Mouse (Mus musculus) limb, embryonic 14.5 days (tissue): ENCODE measurements at regions not wholly inside any gene's neighbourhood (a gene's known extent, or its start where the extent isn't known, plus 50 kb on each side); places are given as distances from the start of the nearest gene placed in this dataset.

Source experiments
- ATAC-seq: fragments of 200-750 bp; cut with Nextera tagmentation; 2 replicates; pipeline ENCODE4 v1.8.0; 2017; ENCODE audit warnings: low read depth, moderate number of reproducible peaks, moderate TSS enrichment; ENCODE audit not compliant: low FRiP score
- DNase-seq: peaks from one replicate; pipeline ENCODE4 v3.0.0-alpha.2; 2015; ENCODE audit warnings: low spot score
- H3K27ac ChIP-seq: fragments of 300-500 bp; sonication (generic); replicated peaks from 2 replicates; pipeline ENCODE4 v1.5.1; 2014; ENCODE audit warnings: low read depth, mild to moderate bottlenecking, low read length, moderate library complexity, mixed read lengths
- H3K27me3 ChIP-seq: fragments of 300-500 bp; sonication (generic); 2 replicates; pipeline ENCODE4 v1.6.1; 2014; ENCODE audit warnings: low read length, mixed read lengths; ENCODE audit not compliant: control insufficient read depth, insufficient read depth
- H3K36me3 ChIP-seq: fragments of 300-500 bp; sonication (generic); 2 replicates; pipeline ENCODE4 v1.6.1; 2014; ENCODE audit warnings: mild to moderate bottlenecking, low read length, moderate library complexity, mixed read lengths; ENCODE audit not compliant: control insufficient read depth, insufficient read depth
- H3K4me1 ChIP-seq: fragments of 300-500 bp; sonication (generic); 2 replicates; pipeline ENCODE4 v1.6.1; 2014; ENCODE audit warnings: antibody characterized with exemption, low read length, mixed read lengths; ENCODE audit not compliant: control insufficient read depth, insufficient read depth
- H3K4me2 ChIP-seq: fragments of 300-500 bp; sonication (generic); replicated peaks from 2 replicates; pipeline ENCODE4 v1.6.1; 2014; ENCODE audit warnings: low read depth, mild to moderate bottlenecking, low read length, moderate library complexity; ENCODE audit not compliant: severe bottlenecking
- H3K4me3 ChIP-seq: fragments of 300-500 bp; sonication (generic); replicated peaks from 2 replicates; pipeline ENCODE4 v1.5.1; 2014; ENCODE audit warnings: low read length
- H3K9ac ChIP-seq: fragments of 300-500 bp; sonication (generic); 2 replicates; pipeline ENCODE4 v1.6.1; 2014; ENCODE audit warnings: mild to moderate bottlenecking, low read depth, low read length, moderate library complexity; ENCODE audit not compliant: severe bottlenecking
- H3K9me3 ChIP-seq: fragments of 300-500 bp; sonication (generic); 2 replicates; pipeline ENCODE4 v1.6.1; 2016; ENCODE audit warnings: low read length; ENCODE audit not compliant: control insufficient read depth
- POLR2A ChIP-seq: fragments of 200-500 bp; IDR thresholded peaks from 2 replicates; pipeline ENCODE4 v1.8.0; 2012; ENCODE audit warnings: inconsistent platforms, mild to moderate bottlenecking, moderate library complexity, borderline replicate concordance; ENCODE audit not compliant: insufficient read depth, insufficient read length; ENCODE audit errors: extremely low read depth
- WGBS: fragments of 180-500 bp; shearing (Covaris S2); extraction: QIAGEN DNeasy Blood & Tissue Kit; methylation state at CpG from one replicate; pipeline ENCODE4 v1.1.7; 2014; 5-methylcytosine and 5-hydroxymethylcytosine counted together

GRCm38 (mm10) chr1:30362072-30362769, 511.5 kb downstream of the Phf3 start:
- no peak for ATAC-seq
- H3K27me3 ChIP-seq, result no peaks in the 10 kb centered on the region
- H3K4me3 ChIP-seq, result no peak overlapping the region
- H3K36me3 ChIP-seq, result no peaks in the 10 kb centered on the region
- no peaks in the 10 kb centered on the region for H3K9me3 ChIP-seq
- H3K4me1 ChIP-seq, result no peaks in the 10 kb centered on the region
- WGBS, result 82% methylated on average over 7 of the region's 7 CpGs
- no peak overlapping the region for H3K27ac ChIP-seq
- no peak overlapping the region for H3K9ac ChIP-seq
- TF ChIP-seq POLR2A, result no peak
- no peak overlapping the region for H3K4me2 ChIP-seq
- DNase-seq, result no peak

- Histone ChIP-seq H3K36me3 (no peaks in the 10 kb centered on the region), H3K9me3 (no peaks in the 10 kb centered on the region), H3K4me2 (no peak overlapping the region), H3K27me3 (no peaks in the 10 kb centered on the region), H3K4me3 (no peak overlapping the region), H3K4me1 (no peaks in the 10 kb centered on the region), H3K27ac (no peak overlapping the region), H3K9ac (no peak overlapping the region)
- no peak for DNase-seq
- no peak for ATAC-seq
- TF ChIP-seq POLR2A, result no peak
- 68% methylated on average over 6 of the region's 6 CpGs for WGBS
Measured at GRCm38 (mm10) chr1:30320657-30321262, 553.0 kb downstream of the Phf3 start.

- DNase-seq (no peak), ATAC-seq (no peak)
- Histone ChIP-seq H3K36me3 (no peaks in the 10 kb centered on the region), H3K4me3 (no peak overlapping the region), H3K4me1 (no peaks in the 10 kb centered on the region), H3K9ac (no peak overlapping the region), H3K4me2 (no peak overlapping the region), H3K27me3 (no peaks in the 10 kb centered on the region), H3K27ac (no peak overlapping the region), H3K9me3 (no peaks in the 10 kb centered on the region)
- WGBS, result 87% methylated on average over 8 of the region's 8 CpGs
- no peak for TF ChIP-seq POLR2A
Measured at GRCm38 (mm10) chr1:30318195-30318594, 555.5 kb downstream of the Phf3 start.

GRCm38 (mm10) chr1:30289073-30289472, 584.6 kb downstream of the Phf3 start:
- Histone ChIP-seq H3K4me2 (no peak overlapping the region), H3K36me3 (no peaks in the 10 kb centered on the region), H3K9me3 (no peaks in the 10 kb centered on the region), H3K27ac (no peak overlapping the region), H3K9ac (no peak overlapping the region), H3K4me1 (no peaks in the 10 kb centered on the region), H3K4me3 (no peak overlapping the region), H3K27me3 (no peaks in the 10 kb centered on the region)
- no peak for TF ChIP-seq POLR2A
- WGBS, result 67% methylated on average over 2 of the region's 2 CpGs
- no peak for DNase-seq
- ATAC-seq, result no peak

GRCm38 (mm10) chr1:30262418-30262817, 611.3 kb downstream of the Phf3 start:
- DNase-seq, result no peak
- ATAC-seq, result no peak
- H3K27ac ChIP-seq, result no peak overlapping the region
- H3K4me3 ChIP-seq, result no peak overlapping the region
- H3K4me1 ChIP-seq, result no peaks in the 10 kb centered on the region
- H3K4me2 ChIP-seq, result no peak overlapping the region
- TF ChIP-seq POLR2A, result no peak
- WGBS, result 65% methylated on average over 2 of the region's 2 CpGs
- no peaks in the 10 kb centered on the region for H3K9me3 ChIP-seq
- no peaks in the 10 kb centered on the region for H3K36me3 ChIP-seq
- H3K27me3 ChIP-seq, result no peaks in the 10 kb centered on the region
- H3K9ac ChIP-seq, result no peak overlapping the region
